Mouse (Mus musculus) cortical plate, adult 2 months (tissue): Measurements from ENCODE around the gene Gm11733.

ENCODE experiments used
- CTCF ChIP-seq: fragments of 200-500 bp; IDR thresholded peaks from 2 replicates; pipeline ENCODE4 v1.5.1; 2011; ENCODE audit warnings: mild to moderate bottlenecking, control low read depth, low read length; ENCODE audit not compliant: insufficient read depth; ENCODE audit errors: extremely low read depth
- POLR2A ChIP-seq: fragments of 200-500 bp; IDR thresholded peaks from 2 replicates; pipeline ENCODE4 v1.6.1; 2011; ENCODE audit warnings: mild to moderate bottlenecking, low read length, control low read depth; ENCODE audit not compliant: insufficient read depth; ENCODE audit errors: extremely low read depth

DNA sequence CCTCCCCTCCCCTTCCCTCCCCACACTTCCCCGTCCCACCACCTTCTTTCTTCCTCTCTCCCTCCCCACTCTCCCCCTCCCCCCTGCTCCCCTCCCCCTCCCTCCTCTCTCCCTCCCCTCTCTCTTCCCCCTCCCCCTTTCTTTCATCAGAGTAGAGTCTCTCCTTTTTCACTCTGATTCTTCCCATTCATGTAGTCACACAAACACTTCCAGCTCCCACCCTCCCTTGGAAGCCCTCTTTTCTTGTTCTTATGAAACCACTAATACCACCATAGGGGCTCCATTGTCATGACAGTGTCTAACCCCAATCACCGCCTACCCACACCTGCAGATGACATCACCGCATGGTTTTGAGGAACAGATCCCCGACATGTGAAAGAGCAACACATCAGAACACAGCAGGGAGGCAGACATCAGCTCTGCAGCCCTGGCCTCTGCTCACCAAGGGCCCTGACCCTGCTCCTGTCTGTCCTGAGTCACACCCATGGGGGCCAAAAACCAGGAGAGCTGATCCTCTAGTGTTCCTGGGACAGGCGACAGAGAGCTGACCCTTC lies 7.5 kb upstream of the Gm11733 start:
- no peak for TF ChIP-seq CTCF
- no peak for TF ChIP-seq POLR2A
